Mouse (Mus musculus): ENCODE measurements around the gene Srp54a. TPM values are rescaled to one million over a fixed set of nuclear protein-coding genes. Genes with fewer than 3 reads are reported as not detected.
A peak's percentile ranks its signal among the peaks of the same experiment; 100 is the strongest.
"Not testable (repeated sequence)": the region's sequence is repeated elsewhere in the genome, so short reads cannot be mapped to it uniquely, and the experiment has no call there.

The Srp54a gene
- polyA plus RNA-seq, 1 experiment from 2014 or later, result 184 TPM

- no peak overlapping the region for H3K27ac ChIP-seq (ENCODE audit: low read length)
- ATAC-seq (ENCODE audit: insufficient read depth, low FRiP score), result no peak
- H3K4me1 ChIP-seq (ENCODE audit: control insufficient read depth, insufficient read depth, low read length), result peaks cover 5% of the 10 kb centered on the region; the same call in 1 of the 2 replicates
- H3K4me2 ChIP-seq (ENCODE audit: low read depth, low read length), result no peak overlapping the region
- no peak overlapping the region; the same call in 1 of the 2 replicates for H3K9ac ChIP-seq (ENCODE audit: low read length)
- H3K9me3 ChIP-seq (replicated peaks; ENCODE audit: control insufficient read depth, low read length), result no peaks in the 10 kb centered on the region
- no peak overlapping the region for H3K4me3 ChIP-seq (replicated peaks; ENCODE audit: low read length)
- H3K36me3 ChIP-seq (ENCODE audit: control insufficient read depth, insufficient read depth, low read length), result no peaks in the 10 kb centered on the region
- H3K27me3 ChIP-seq (ENCODE audit: control insufficient read depth, insufficient read depth, low read length), result no peaks in the 10 kb centered on the region
- WGBS, result 31% methylated on average over 3 of the region's 3 CpGs
Observed at GRCm38 (mm10) chr12:55059812-55060211, 20.2 kb upstream of the Srp54a start.

GRCm38 (mm10) chr12:55060212-55060898, 19.7 kb upstream of the Srp54a start:
- WGBS, result 54% methylated on average over 6 of the region's 6 CpGs
- Histone ChIP-seq H3K4me1 (ENCODE audit: control insufficient read depth, insufficient read depth, low read length) (peaks cover 5% of the 10 kb centered on the region; the same call in 1 of the 2 replicates), H3K27ac (ENCODE audit: low read length) (no peak overlapping the region), H3K9ac (ENCODE audit: low read length) (no peak overlapping the region; the same call in 1 of the 2 replicates), H3K9me3 (replicated peaks; ENCODE audit: control insufficient read depth, low read length) (no peaks in the 10 kb centered on the region), H3K4me3 (replicated peaks; ENCODE audit: low read length) (no peak overlapping the region), H3K4me2 (ENCODE audit: low read depth, low read length) (no peak overlapping the region), H3K36me3 (ENCODE audit: control insufficient read depth, insufficient read depth, low read length) (no peaks in the 10 kb centered on the region), H3K27me3 (ENCODE audit: control insufficient read depth, insufficient read depth, low read length) (no peaks in the 10 kb centered on the region)
- ATAC-seq (ENCODE audit: insufficient read depth, low FRiP score), result no peak

DNA sequence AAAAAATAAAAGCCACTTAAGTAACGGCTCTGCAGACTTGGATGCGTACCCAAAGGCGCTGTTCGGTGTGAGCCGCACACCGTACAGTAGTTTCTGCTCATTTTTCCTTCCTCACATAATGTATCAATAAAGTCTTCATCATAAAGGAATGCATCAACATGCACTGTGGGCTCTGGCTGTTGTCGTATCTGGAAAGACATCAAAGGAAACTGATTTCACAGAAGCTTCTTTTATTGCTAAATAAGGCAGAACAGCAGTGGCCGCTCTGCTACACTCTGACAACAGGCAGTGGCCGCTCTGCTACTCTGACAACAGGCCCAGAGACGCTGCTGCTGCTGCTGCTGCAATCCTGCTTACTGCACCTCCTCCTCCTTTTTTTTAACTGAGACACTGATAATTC, 19.1 kb upstream of the Srp54a start:
- H3K36me3 ChIP-seq (ENCODE audit: control insufficient read depth, insufficient read depth, low read length), result no peaks in the 10 kb centered on the region
- WGBS, result 80% methylated on average over 10 of the region's 10 CpGs
- no peak overlapping the region for H3K4me2 ChIP-seq (ENCODE audit: low read depth, low read length)
- no peak for ATAC-seq (ENCODE audit: insufficient read depth, low FRiP score)
- H3K27me3 ChIP-seq (ENCODE audit: control insufficient read depth, insufficient read depth, low read length), result no peaks in the 10 kb centered on the region
- H3K27ac ChIP-seq (ENCODE audit: low read length), result no peak overlapping the region
- no peak overlapping the region for H3K4me3 ChIP-seq (replicated peaks; ENCODE audit: low read length)
- no peaks in the 10 kb centered on the region for H3K9me3 ChIP-seq (replicated peaks; ENCODE audit: control insufficient read depth, low read length)
- no peak overlapping the region for H3K9ac ChIP-seq (ENCODE audit: low read length)
- peaks cover 5% of the 10 kb centered on the region; the same call in 1 of the 2 replicates for H3K4me1 ChIP-seq (ENCODE audit: control insufficient read depth, insufficient read depth, low read length)

- ATAC-seq (ENCODE audit: insufficient read depth, low FRiP score), result no peak
- no peak overlapping the region for H3K27ac ChIP-seq (ENCODE audit: low read length)
- 81% methylated on average over 1 of the region's 1 CpGs for WGBS
Observed at GRCm38 (mm10) chr12:55062141-55062540, 17.9 kb upstream of the Srp54a start.

DNA sequence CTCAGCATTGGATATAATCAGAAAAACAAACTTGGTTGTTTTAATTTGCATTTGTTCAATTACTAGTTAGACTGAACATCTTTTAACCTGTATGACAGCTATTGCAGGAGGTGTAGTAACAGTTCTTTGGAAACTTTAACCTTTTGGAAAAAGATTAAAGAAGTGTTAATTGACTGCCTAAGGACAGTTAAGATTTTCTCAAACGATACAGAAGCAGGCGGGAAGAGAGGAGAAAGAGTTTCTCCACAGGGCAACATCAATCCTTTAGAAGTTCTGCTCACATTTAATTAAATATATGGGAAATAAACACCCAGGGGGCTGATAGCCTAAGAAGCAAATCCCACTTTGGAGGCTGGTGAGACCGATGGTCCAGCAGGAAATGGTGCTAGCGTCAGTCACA, 7.6 kb upstream of the Srp54a start:
- H3K36me3 ChIP-seq (ENCODE audit: control insufficient read depth, insufficient read depth, low read length), result no peaks in the 10 kb centered on the region
- no peak for ATAC-seq (ENCODE audit: insufficient read depth, low FRiP score)
- H3K27ac ChIP-seq (ENCODE audit: low read length), result no peak overlapping the region
- WGBS, result 64% methylated on average over 4 of the region's 4 CpGs
- H3K4me2 ChIP-seq (ENCODE audit: low read depth, low read length), result no peak overlapping the region
- H3K9me3 ChIP-seq (replicated peaks; ENCODE audit: control insufficient read depth, low read length), result no peaks in the 10 kb centered on the region
- H3K4me1 ChIP-seq (ENCODE audit: control insufficient read depth, insufficient read depth, low read length), result no peaks in the 10 kb centered on the region
- H3K4me3 ChIP-seq (replicated peaks; ENCODE audit: low read length), result no peak overlapping the region
- no peak overlapping the region for H3K9ac ChIP-seq (ENCODE audit: low read length)
- no peaks in the 10 kb centered on the region for H3K27me3 ChIP-seq (ENCODE audit: control insufficient read depth, insufficient read depth, low read length)

More at GRCm38 (mm10) chr12:55062141-55062540, 17.9 kb upstream of the Srp54a start:
- Histone ChIP-seq H3K9me3 (replicated peaks; ENCODE audit: control insufficient read depth, low read length) (no peaks in the 10 kb centered on the region), H3K4me2 (ENCODE audit: low read depth, low read length) (no peak overlapping the region), H3K4me3 (replicated peaks; ENCODE audit: low read length) (no peak overlapping the region), H3K36me3 (ENCODE audit: control insufficient read depth, insufficient read depth, low read length) (no peaks in the 10 kb centered on the region), H3K4me1 (ENCODE audit: control insufficient read depth, insufficient read depth, low read length) (peaks cover 5% of the 10 kb centered on the region; the same call in 1 of the 2 replicates), H3K9ac (ENCODE audit: low read length) (no peak overlapping the region), H3K27me3 (ENCODE audit: control insufficient read depth, insufficient read depth, low read length) (no peaks in the 10 kb centered on the region)

DNA sequence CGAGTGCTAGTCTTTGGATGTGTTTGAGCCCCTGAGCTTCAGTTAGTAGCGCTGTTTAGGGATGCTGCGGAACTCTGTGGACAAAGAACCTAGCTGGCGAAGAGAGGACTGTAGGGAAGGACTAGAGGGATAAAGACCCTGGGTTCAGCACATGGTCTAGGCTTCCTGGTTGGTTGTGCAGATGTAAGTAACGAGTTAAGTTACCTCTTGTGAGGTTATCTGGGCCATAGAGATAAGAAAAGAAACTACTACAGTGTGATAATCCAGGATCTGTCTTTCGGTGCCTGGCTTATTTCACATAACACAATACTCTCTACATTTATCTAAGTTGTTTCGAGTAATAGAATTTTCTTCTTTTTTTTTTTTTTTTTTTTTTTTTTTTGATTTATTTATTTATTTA, 6.4 kb upstream of the Srp54a start:
- 89% methylated on average over 7 of the region's 7 CpGs for WGBS
- Histone ChIP-seq H3K4me1 (ENCODE audit: control insufficient read depth, insufficient read depth, low read length) (no peaks in the 10 kb centered on the region), H3K27me3 (ENCODE audit: control insufficient read depth, insufficient read depth, low read length) (no peaks in the 10 kb centered on the region), H3K27ac (ENCODE audit: low read length) (no peak overlapping the region), H3K4me2 (ENCODE audit: low read depth, low read length) (no peak overlapping the region), H3K4me3 (replicated peaks; ENCODE audit: low read length) (no peak overlapping the region), H3K36me3 (ENCODE audit: control insufficient read depth, insufficient read depth, low read length) (no peaks in the 10 kb centered on the region), H3K9me3 (replicated peaks; ENCODE audit: control insufficient read depth, low read length) (no peaks in the 10 kb centered on the region), H3K9ac (ENCODE audit: low read length) (no peak overlapping the region)
- ATAC-seq (ENCODE audit: insufficient read depth, low FRiP score), result no peak

GRCm38 (mm10) chr12:55075296-55075695, 4.8 kb upstream of the Srp54a start:
- Histone ChIP-seq H3K27me3 (ENCODE audit: control insufficient read depth, insufficient read depth, low read length) (no peaks in the 10 kb centered on the region), H3K9ac (ENCODE audit: low read length) (no peak overlapping the region), H3K27ac (ENCODE audit: low read length) (no peak overlapping the region), H3K9me3 (replicated peaks; ENCODE audit: control insufficient read depth, low read length) (no peaks in the 10 kb centered on the region), H3K4me3 (replicated peaks; ENCODE audit: low read length) (no peak overlapping the region), H3K4me1 (ENCODE audit: control insufficient read depth, insufficient read depth, low read length) (no peaks in the 10 kb centered on the region), H3K36me3 (ENCODE audit: control insufficient read depth, insufficient read depth, low read length) (no peaks in the 10 kb centered on the region), H3K4me2 (ENCODE audit: low read depth, low read length) (no peak overlapping the region)
- ATAC-seq (ENCODE audit: insufficient read depth, low FRiP score), result no peak
- 96% methylated on average over 2 of the region's 2 CpGs for WGBS

- WGBS, result 43% methylated on average over 2 of the region's 2 CpGs
- H3K9ac ChIP-seq (ENCODE audit: low read length); H3K27me3 ChIP-seq (ENCODE audit: control insufficient read depth, insufficient read depth, low read length); H3K9me3 ChIP-seq (replicated peaks; ENCODE audit: control insufficient read depth, low read length); H3K4me2 ChIP-seq (ENCODE audit: low read depth, low read length); ATAC-seq (ENCODE audit: insufficient read depth, low FRiP score); H3K27ac ChIP-seq (ENCODE audit: low read length); H3K36me3 ChIP-seq (ENCODE audit: control insufficient read depth, insufficient read depth, low read length); H3K4me1 ChIP-seq (ENCODE audit: control insufficient read depth, insufficient read depth, low read length); H3K4me3 ChIP-seq (replicated peaks; ENCODE audit: low read length): not testable (repeated sequence)
Observed at GRCm38 (mm10) chr12:55078706-55079105, 1.4 kb upstream of the Srp54a start.

GRCm38 (mm10) chr12:55080601-55080942, 510 bp downstream of the Srp54a start:
- peak; percentile 45 for ATAC-seq (ENCODE audit: insufficient read depth, low FRiP score)

More at GRCm38 (mm10) chr12:55080601-55080942, 510 bp downstream of the Srp54a start:
- H3K36me3 ChIP-seq (ENCODE audit: control insufficient read depth, insufficient read depth, low read length); H3K4me1 ChIP-seq (ENCODE audit: control insufficient read depth, insufficient read depth, low read length); H3K27me3 ChIP-seq (ENCODE audit: control insufficient read depth, insufficient read depth, low read length); H3K9me3 ChIP-seq (replicated peaks; ENCODE audit: control insufficient read depth, low read length): not testable (repeated sequence)
- Histone ChIP-seq H3K4me3 (replicated peaks; ENCODE audit: low read length) (peak overlapping the region; percentile 66), H3K4me2 (ENCODE audit: low read depth, low read length) (peak overlapping the region; percentile 34), H3K27ac (ENCODE audit: low read length) (peak overlapping the region; percentile 90), H3K9ac (ENCODE audit: low read length) (peak overlapping the region; percentile 85)
- under 1% methylated on average over 25 of the region's 25 CpGs for WGBS

Data from stomach, embryonic 16.5 days (tissue).